Mouse (Mus musculus) olfactory bulb, adult 2 months (tissue): ENCODE data around the gene Prrc2b. TPM values are rescaled to one million over a fixed set of nuclear protein-coding genes. Genes with fewer than 3 reads are reported as not detected.

ENCODE experiments used
- H3K27ac ChIP-seq: fragments of 200-500 bp; 2 replicates; pipeline ENCODE4 v1.5.1; 2012; ENCODE audit warnings: low read depth, low read length; ENCODE audit not compliant: insufficient read depth
- H3K4me1 ChIP-seq: fragments of 200-500 bp; 2 replicates; pipeline ENCODE4 v1.6.1; 2012; ENCODE audit warnings: low read length; ENCODE audit not compliant: control insufficient read depth, insufficient read depth
- H3K4me3 ChIP-seq: fragments of 200-500 bp; 2 replicates; pipeline ENCODE4 v1.5.1; 2012; ENCODE audit warnings: mild to moderate bottlenecking, low read depth, low read length, moderate library complexity; ENCODE audit not compliant: insufficient read depth
- CTCF ChIP-seq: fragments of 200-500 bp; IDR thresholded peaks from 2 replicates; pipeline ENCODE4 v1.5.1; 2012; ENCODE audit warnings: low read depth, mild to moderate bottlenecking, low read length, moderate library complexity; ENCODE audit not compliant: insufficient read depth
- POLR2A ChIP-seq: fragments of 200-500 bp; IDR thresholded peaks from 2 replicates; pipeline ENCODE4 v1.6.1; 2012; ENCODE audit warnings: mild to moderate bottlenecking, low read depth, low read length, moderate library complexity; ENCODE audit not compliant: insufficient read depth
- WGBS: fragments of 180-500 bp; shearing (Covaris S2); methylation state at CpG from one replicate; pipeline ENCODE4 v1.1.7; 2018; 5-methylcytosine and 5-hydroxymethylcytosine counted together
- polyA plus RNA-seq: library from polyadenylated mRNA; stranded (reverse); fragments of >200 nt; gene quantifications from 2 replicates; pipeline ENCODE4 v1.2.4, GENCODE M21; 2012; ENCODE audit warnings: low replicate concordance; ENCODE audit not compliant: missing spikeins, insufficient read depth, insufficient read length

Gene Prrc2b
- polyA plus RNA-seq, 1 experiment, result 86.2 TPM

DNA sequence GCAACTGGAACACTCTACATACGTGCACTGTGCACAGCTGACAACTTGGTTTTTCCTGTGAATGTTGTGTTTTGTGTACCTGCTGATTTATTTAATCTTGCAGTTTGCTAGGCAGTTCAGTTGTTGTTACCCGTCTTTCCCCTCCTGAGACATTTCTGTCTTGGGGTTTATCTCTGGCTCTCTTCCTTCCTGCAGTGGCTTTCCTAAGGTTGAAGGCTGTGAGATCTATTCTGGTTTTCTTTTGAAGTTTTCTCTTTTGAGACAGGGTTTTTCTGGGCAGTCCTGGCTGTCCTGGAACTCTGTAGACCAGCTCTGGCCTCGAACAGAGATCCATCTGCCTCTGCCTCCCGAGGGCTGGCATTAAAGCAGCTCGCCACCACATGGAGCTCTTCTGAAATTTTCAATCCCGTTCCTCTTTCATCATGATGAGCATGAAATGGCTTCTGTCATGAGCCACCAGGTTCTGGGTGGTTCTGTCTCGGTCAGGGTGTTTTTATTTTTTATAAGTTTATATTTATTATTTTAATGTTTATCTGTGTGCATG, 4.2 kb downstream of the Prrc2b start:
- 28% methylated on average over 7 of the region's 7 CpGs for WGBS
- H3K4me1 ChIP-seq, result peaks cover 55% of the 10 kb centered on the region
- H3K4me3 ChIP-seq, result no peak overlapping the region
- no peak overlapping the region for H3K27ac ChIP-seq
- TF ChIP-seq POLR2A (no peak), CTCF (no peak)

DNA sequence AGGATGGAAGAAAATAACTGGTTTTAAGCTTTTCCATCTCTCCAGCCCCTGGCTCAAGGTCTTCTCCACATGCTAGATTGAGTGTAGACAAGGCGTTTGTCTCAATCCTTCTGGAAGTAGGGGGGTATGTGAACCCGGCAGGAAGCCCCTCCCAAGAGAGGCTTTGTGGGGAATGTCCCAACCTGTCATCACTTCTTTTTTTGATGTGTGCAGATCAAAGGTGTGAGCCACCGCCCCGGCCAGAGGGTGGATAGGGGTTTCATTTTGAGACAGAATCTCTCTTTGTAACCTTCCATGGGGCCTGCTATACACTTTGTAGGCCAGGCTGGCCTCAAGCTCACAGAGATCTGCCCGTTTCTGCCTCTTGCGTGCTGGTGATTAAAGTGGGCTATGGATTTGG, 4.7 kb downstream of the Prrc2b start:
- Histone ChIP-seq H3K4me1 (peaks cover 55% of the 10 kb centered on the region), H3K4me3 (no peak overlapping the region), H3K27ac (no peak overlapping the region)
- TF ChIP-seq CTCF, result no peak
- no peak for TF ChIP-seq POLR2A
- 60% methylated on average over 6 of the region's 6 CpGs for WGBS

DNA sequence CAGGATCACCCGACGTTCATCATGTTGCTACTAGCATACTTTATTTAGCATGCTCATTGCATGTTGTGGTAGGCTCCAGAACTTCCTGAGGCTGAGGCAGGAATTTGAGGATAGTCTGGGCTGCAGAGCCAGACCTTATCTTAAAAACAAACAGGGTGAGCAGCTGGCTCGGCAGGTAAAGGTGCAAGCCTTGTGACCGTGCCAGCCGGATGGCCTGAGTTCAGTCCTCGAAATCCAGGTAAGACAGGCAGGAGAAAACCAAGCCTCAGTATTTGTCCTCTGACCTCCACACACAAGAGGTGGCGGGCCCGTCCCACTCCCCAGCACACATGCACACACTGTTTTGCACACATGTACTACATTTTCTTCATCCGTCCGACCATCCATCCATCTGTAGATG, 5.8 kb downstream of the Prrc2b start:
- no peak overlapping the region for H3K4me3 ChIP-seq
- peak overlapping the region; percentile 29; the same call in 1 of the 2 replicates for H3K27ac ChIP-seq
- H3K4me1 ChIP-seq, result peaks cover 55% of the 10 kb centered on the region
- 48% methylated on average over 10 of the region's 10 CpGs for WGBS
- TF ChIP-seq CTCF, result no peak
- TF ChIP-seq POLR2A, result no peak

DNA sequence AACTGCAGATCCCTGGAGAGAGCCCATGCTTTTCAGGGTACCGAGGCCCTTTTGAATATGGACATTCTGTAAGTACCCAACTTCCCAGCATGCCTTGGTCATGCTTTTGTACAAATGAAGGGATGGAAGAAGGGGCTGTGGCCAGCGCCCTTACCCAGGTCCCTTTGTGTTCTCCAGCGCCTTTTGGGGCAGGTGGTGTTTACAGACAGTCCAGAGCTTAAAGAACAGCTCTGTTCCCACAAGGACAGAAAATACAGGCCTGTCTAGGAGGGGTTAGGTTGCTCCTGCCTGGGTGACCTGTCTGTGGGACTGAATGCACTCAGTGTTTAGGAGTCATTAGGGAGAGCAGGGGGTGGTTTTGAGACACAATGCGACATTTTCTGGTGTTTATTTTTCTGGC, 6.4 kb downstream of the Prrc2b start:
- H3K4me1 ChIP-seq, result peaks cover 59% of the 10 kb centered on the region
- WGBS, result 10% methylated on average over 4 of the region's 4 CpGs
- peak overlapping the region; percentile 29; the same call in 1 of the 2 replicates for H3K27ac ChIP-seq
- no peak for TF ChIP-seq POLR2A
- TF ChIP-seq CTCF, result no peak
- H3K4me3 ChIP-seq, result no peak overlapping the region

- H3K4me1 ChIP-seq, result peaks cover 58% of the 10 kb centered on the region
- TF ChIP-seq POLR2A (no peak), CTCF (no peak)
- H3K4me3 ChIP-seq, result no peak overlapping the region
- 59% methylated on average over 12 of the region's 12 CpGs for WGBS
- no peak overlapping the region for H3K27ac ChIP-seq
These were observed 7.8 kb downstream of the Prrc2b start for GRCm38 (mm10) chr2:32158616-32159239.

GRCm38 (mm10) chr2:32160525-32160924, 9.6 kb downstream of the Prrc2b start:
- 33% methylated on average over 3 of the region's 3 CpGs for WGBS
- no peak overlapping the region for H3K27ac ChIP-seq

GRCm38 (mm10) chr2:32160967-32161366, 10.1 kb downstream of the Prrc2b start:
- TF ChIP-seq CTCF (0 out of 2 replicates have a peak, but pooled peaks have one; percentile 39), POLR2A (no peak)
- Histone ChIP-seq H3K27ac (no peak overlapping the region), H3K4me1 (peaks cover 56% of the 10 kb centered on the region), H3K4me3 (no peak overlapping the region)
- 76% methylated on average over 5 of the region's 5 CpGs for WGBS

More at GRCm38 (mm10) chr2:32160525-32160924, 9.6 kb downstream of the Prrc2b start:
- TF ChIP-seq CTCF (no peak), POLR2A (no peak)
- Histone ChIP-seq H3K4me3 (no peak overlapping the region), H3K4me1 (peaks cover 60% of the 10 kb centered on the region)

GRCm38 (mm10) chr2:32162102-32162501, 11.2 kb downstream of the Prrc2b start:
- Histone ChIP-seq H3K4me3 (no peak overlapping the region), H3K27ac (no peak overlapping the region), H3K4me1 (peaks cover 54% of the 10 kb centered on the region)
- WGBS, result 90% methylated on average over 8 of the region's 8 CpGs
- TF ChIP-seq CTCF, result no peak
- TF ChIP-seq POLR2A, result no peak

GRCm38 (mm10) chr2:32162646-32163045, 11.8 kb downstream of the Prrc2b start:
- WGBS, result 84% methylated on average over 4 of the region's 4 CpGs
- no peak overlapping the region for H3K4me3 ChIP-seq
- peaks cover 56% of the 10 kb centered on the region for H3K4me1 ChIP-seq
- TF ChIP-seq CTCF (no peak), POLR2A (no peak)
- H3K27ac ChIP-seq, result no peak overlapping the region
